Mouse (Mus musculus): ENCODE data around the gene Wnt3a. TPM values are rescaled to one million over a fixed set of nuclear protein-coding genes. Genes with fewer than 3 reads are reported as not detected.

Wnt3a gene
- polyA plus RNA-seq, 1 experiment from 2014 or later, result 0.08 TPM

DNA sequence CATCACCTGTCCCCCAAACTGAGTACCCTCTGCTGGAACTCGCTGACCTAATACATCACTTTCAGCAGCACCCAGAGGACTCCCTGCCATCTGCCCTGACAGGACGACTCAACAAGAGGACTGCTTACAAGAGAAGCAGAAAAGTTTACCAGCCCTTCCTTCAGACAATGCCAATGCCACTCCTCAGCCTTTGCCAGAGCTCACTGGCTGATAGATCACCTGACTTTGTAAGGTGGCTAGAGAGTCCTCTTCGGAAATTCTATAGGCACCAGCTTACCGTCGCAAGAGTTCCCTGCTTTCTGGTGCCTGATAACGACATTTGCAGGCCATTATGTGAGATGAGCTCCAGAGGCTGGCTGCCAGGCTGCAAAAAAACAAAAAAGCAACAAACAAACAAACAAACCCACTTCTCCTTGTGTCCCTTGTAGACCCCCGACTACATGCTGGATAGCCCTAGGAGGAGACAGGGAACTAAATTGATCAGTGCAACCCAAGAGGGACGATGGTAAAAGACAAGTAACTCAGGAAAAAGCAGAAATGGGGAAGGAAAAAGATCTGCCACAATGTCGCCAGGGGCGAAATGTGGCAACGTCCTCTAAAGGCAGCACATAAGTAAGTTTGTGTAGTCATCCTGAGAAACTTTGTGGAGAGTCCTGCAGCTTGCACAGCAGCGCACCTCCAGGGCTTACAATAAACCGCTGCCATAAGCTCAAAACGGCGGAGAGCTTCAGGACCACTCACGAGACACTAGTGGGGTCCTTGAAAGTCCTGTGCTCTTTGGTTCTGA lies 89.1 kb downstream of the Wnt3a start:
- Histone ChIP-seq H3K4me1 (peaks cover 12% of the 10 kb centered on the region), H3K36me3 (peaks cover 42% of the 10 kb centered on the region), H3K4me3 (peak overlapping the region; percentile 93), H3K27ac (peak overlapping the region; percentile 90), H3K27me3 (ENCODE audit: insufficient read depth, poor library complexity, severe bottlenecking) (no peaks in the 10 kb centered on the region), H3K9me3 (no peaks in the 10 kb centered on the region)
- no peak for DNase-seq (ENCODE audit: low spot score)
- 28% methylated on average over 16 of the region's 16 CpGs for WGBS

Small RNA genes lying within 50 kb of the gene (microRNA-seq; reads per million reads assigned to microRNA genes)
- gene Gm24756, result not detected

Other genes starting within 250 kb of the Wnt3a start
- 20.6 and 36.7 TPM in 2 replicates for gene Obscn, start 154.3 kb downstream of the Wnt3a start, polyA plus RNA-seq (2016; fragmentation: Nextera tagmentation; extraction: Ambion mirVana)
- 7.8 and 9.2 TPM in 2 replicates for gene Iba57, start 127.0 kb downstream of the Wnt3a start, polyA plus RNA-seq (2016; fragmentation: Nextera tagmentation; extraction: Ambion mirVana)
- not detected in 2 replicates for gene Gjc2, start 107.5 kb downstream of the Wnt3a start, polyA plus RNA-seq (2016; fragmentation: Nextera tagmentation; extraction: Ambion mirVana)
- 127 and 152 TPM in 2 replicates for gene Guk1, start 98.5 kb downstream of the Wnt3a start, polyA plus RNA-seq (2016; fragmentation: Nextera tagmentation; extraction: Ambion mirVana)
- gene Mrpl55, start 88.3 kb downstream of the Wnt3a start, polyA plus RNA-seq (2016; fragmentation: Nextera tagmentation; extraction: Ambion mirVana), result 122 and 123 TPM in 2 replicates
- 28.7 and 30.9 TPM in 2 replicates for gene 2310033P09Rik, start 82.4 kb downstream of the Wnt3a start, polyA plus RNA-seq (2016; fragmentation: Nextera tagmentation; extraction: Ambion mirVana)
- 702 and 707 TPM in 2 replicates for gene Arf1, start 62.5 kb downstream of the Wnt3a start, polyA plus RNA-seq (2016; fragmentation: Nextera tagmentation; extraction: Ambion mirVana)
- 3.8 and 4.1 TPM in 2 replicates for gene Wnt9a, start 16.2 kb upstream of the Wnt3a start, polyA plus RNA-seq (2016; fragmentation: Nextera tagmentation; extraction: Ambion mirVana)
- not detected in 2 replicates for gene Prss38, start 84.9 kb upstream of the Wnt3a start, polyA plus RNA-seq (2016; fragmentation: Nextera tagmentation; extraction: Ambion mirVana)
- gene Jmjd4, start 159.3 kb upstream of the Wnt3a start, polyA plus RNA-seq (2016; fragmentation: Nextera tagmentation; extraction: Ambion mirVana), result 14.5 and 15.3 TPM in 2 replicates
- 120 and 123 TPM in 2 replicates for gene Snap47, start 160.4 kb upstream of the Wnt3a start, polyA plus RNA-seq (2016; fragmentation: Nextera tagmentation; extraction: Ambion mirVana)
- gene Zfp867, start 181.7 kb upstream of the Wnt3a start, polyA plus RNA-seq (2016; fragmentation: Nextera tagmentation; extraction: Ambion mirVana), result 5.2 and 5.9 TPM in 2 replicates
- 19.9 and 22.9 TPM in 2 replicates for gene Zkscan17, start 236.0 kb upstream of the Wnt3a start, polyA plus RNA-seq (2016; fragmentation: Nextera tagmentation; extraction: Ambion mirVana)

All from heart, embryonic 10.5 days (tissue).